27 mouse cellular contexts compared by ENCODE assay signal in the genomic region with DNA sequence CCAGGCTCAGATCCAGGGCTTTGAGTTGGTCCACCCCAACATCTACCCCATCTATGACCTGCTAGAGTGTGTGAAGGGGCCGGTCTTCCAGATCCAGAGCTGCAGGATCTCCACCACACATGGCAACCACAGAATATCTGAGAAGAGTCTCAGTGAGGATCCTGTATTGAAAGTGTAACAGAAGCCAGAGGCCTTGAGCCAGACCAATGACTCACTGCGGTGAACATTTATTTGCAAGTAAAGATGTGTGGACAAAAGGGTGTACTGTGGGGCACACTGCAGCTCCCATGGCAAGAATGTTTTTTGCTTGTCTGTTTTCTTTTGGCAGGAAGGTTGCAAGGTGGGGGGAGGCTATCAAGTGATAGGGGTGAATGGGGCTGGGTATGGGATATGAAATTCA. TPM values are rescaled to one million over a fixed set of nuclear protein-coding genes. Genes with fewer than 3 reads are reported as not detected.
A peak's percentile ranks its signal among the peaks of the same experiment; 100 is the strongest.
DNase-seq lines count a peak whose midpoint lies in the region; ATAC-seq and TF ChIP-seq lines count a peak whose summit lies in the region.
"Had no signal": no experiment of that assay in that cellular context is flagged by ENCODE, and none has a peak within 500 bp of the region (broad histone marks: within the 10 kb centered on the region; RNA-seq: fewer than 3 reads in every experiment).

No protein-coding gene starts in this region.

- no peak overlapping the region for H3K27ac ChIP-seq in thymus, adult 2 months (ENCODE audit: control insufficient read depth, insufficient read depth, low read length)
- H3K27ac ChIP-seq: embryonic facial prominence, embryonic 15.5 days; forebrain, embryonic 13.5 days; gastrocnemius, adult 2 months; heart, embryonic 13.5 days; hindbrain, embryonic 12.5 days had no signal

- 96% methylated on average over 2 of the region's 2 CpGs for WGBS in thymus, adult 2 months

- no peak for TF ChIP-seq POLR2A in thymus, adult 2 months (IDR thresholded peaks at IDR 0.05; ENCODE audit: control insufficient read depth, extremely low read depth, insufficient read depth, low read length, poor library complexity)

- DNase-seq in adrenal gland, adult (ENCODE audit: inconsistent age in 2 of 2, low spot score in 1 of 2): peak; percentile 64 to 87
- no peak for DNase-seq in adrenal gland, postnatal 4 days (ENCODE audit: low spot score in 2 of 2)
- DNase-seq in NIH3T3 (ENCODE audit: low read depth): peak; percentile 72
- DNase-seq in adrenal gland, postnatal 14 days: peak; percentile 40
- no peak for DNase-seq in thymus, adult 2 months
- DNase-seq in lung, adult 18-20 months: no peak
- DNase-seq: cerebellum, adult 11 months; cerebellum, adult 8-10 months; cerebellum, postnatal 14 days; embryo, embryonic 11 days; forebrain, postnatal 0 days; gastrocnemius, adult 2 months; gastrocnemius, postnatal 25 days; heart, adult 11 months; heart, postnatal 36 days had no signal

- H3K4me1 ChIP-seq in thymus, adult 2 months (replicated peaks; ENCODE audit: control insufficient read depth, insufficient read depth, low read length): no peaks in the 10 kb centered on the region
- H3K4me1 ChIP-seq: embryonic facial prominence, embryonic 15.5 days; forebrain, embryonic 13.5 days; heart, embryonic 13.5 days; hindbrain, embryonic 12.5 days had no signal

- ATAC-seq in granulocyte monocyte progenitor cell, adult 5-6 weeks (replicated peaks; ENCODE audit: poor library complexity, severe bottlenecking): no peak
- ATAC-seq: forebrain, embryonic 13.5 days; forebrain, postnatal 0 days; hindbrain, embryonic 16.5 days; inflammation-experienced regulatory T-cells, adult 6 months; intestine, postnatal 0 days had no signal

- no peaks in the 10 kb centered on the region for H3K36me3 ChIP-seq in thymus, adult 2 months (ENCODE audit: control insufficient read depth, insufficient read depth, low read length)

- no peak overlapping the region for H3K4me3 ChIP-seq in thymus, adult 2 months (ENCODE audit: control insufficient read depth, insufficient read depth, low read length)
- H3K4me3 ChIP-seq: embryonic facial prominence, embryonic 15.5 days; forebrain, embryonic 13.5 days; gastrocnemius, adult 2 months; heart, embryonic 13.5 days; hindbrain, embryonic 12.5 days had no signal

- no peaks in the 10 kb centered on the region for H3K27me3 ChIP-seq in thymus, adult 2 months (ENCODE audit: control insufficient read depth, insufficient read depth, low read length)
- H3K27me3 ChIP-seq: embryonic facial prominence, embryonic 15.5 days; forebrain, embryonic 13.5 days; heart, embryonic 13.5 days; hindbrain, embryonic 12.5 days had no signal

- TF ChIP-seq CTCF in thymus, adult 2 months (IDR thresholded peaks at IDR 0.05; ENCODE audit: borderline replicate concordance, control insufficient read depth, extremely low read depth, insufficient read depth, low read length, poor library complexity): no peak

RNA-seq across cellular contexts. Expression of gene Glipr2, which starts 9.6 kb away (rescaled TPM):
- total RNA-seq in adrenal gland, postnatal 4 days (2021): 10 to 100 TPM; 14.6 to 18.0 TPM
- 7.4 and 9.1 TPM in 2 replicates for total RNA-seq in adrenal gland, postnatal 14 days (2021)
- 8.2 and 12.7 TPM in 2 replicates for total RNA-seq in granulocyte monocyte progenitor cell, adult 5-6 weeks (2014; fragmentation: Nextera tagmentation)
- 16.4 and 20.8 TPM in 2 replicates for total RNA-seq in granulocyte monocyte progenitor cell, adult 5-6 weeks (2017)
- polyA plus RNA-seq in thymus, adult 2 months (2012; rRNA removed): 20.6 and 23.4 TPM in 2 replicates

RNA-seq across cellular contexts. Expression of gene Ccin, which starts 35.7 kb away (rescaled TPM):
- total RNA-seq in adrenal gland, postnatal 4 days (2021): under 1 TPM in 1 of 2 experiments, not detected in 1; 0.20 TPM
- total RNA-seq in adrenal gland, postnatal 14 days (2021): not detected in 2 replicates
- not detected in 2 replicates for total RNA-seq in granulocyte monocyte progenitor cell, adult 5-6 weeks (2014; fragmentation: Nextera tagmentation)
- 0.09 TPM in 1 of 2 replicates, not detected in the other for total RNA-seq in granulocyte monocyte progenitor cell, adult 5-6 weeks (2017)
- polyA plus RNA-seq in thymus, adult 2 months (2012; rRNA removed): 0.11 and 0.32 TPM in 2 replicates
- total RNA-seq: adrenal gland, adult 18-20 months; common myeloid progenitor, adult 5-6 weeks; gastrocnemius, adult 2 months; gastrocnemius, postnatal 25 days had no signal
- polyA plus RNA-seq: embryonic facial prominence, embryonic 11.5 days; embryonic facial prominence, embryonic 15.5 days; forebrain, embryonic 13.5 days; forebrain, postnatal 0 days; heart, embryonic 13.5 days; heart, postnatal 0 days; hindbrain, embryonic 12.5 days; hindbrain, embryonic 16.5 days; inflammation-experienced regulatory T-cells, adult 6 months; intestine, postnatal 0 days had no signal

RNA-seq across cellular contexts. Expression of gene Clta, which starts 56.7 kb away (rescaled TPM):
- total RNA-seq in adrenal gland, postnatal 4 days (2021): 100 to 1,000 TPM; 202 to 211 TPM
- 166 and 172 TPM in 2 replicates for total RNA-seq in adrenal gland, postnatal 14 days (2021)
- 280 and 311 TPM in 2 replicates for total RNA-seq in granulocyte monocyte progenitor cell, adult 5-6 weeks (2014; fragmentation: Nextera tagmentation)
- 422 and 509 TPM in 2 replicates for total RNA-seq in granulocyte monocyte progenitor cell, adult 5-6 weeks (2017)
- 184 and 193 TPM in 2 replicates for polyA plus RNA-seq in thymus, adult 2 months (2012; rRNA removed)

Comparison
In these comparisons a context has a peak if more than half of its experiments do, and no peak if none do; other contexts are left out.
1. DNase-seq: peak in adrenal gland, adult (2 of 2), NIH3T3 (single experiment) and adrenal gland, postnatal 14 days (single experiment); none in adrenal gland, postnatal 4 days (0 of 2), thymus, adult 2 months (single experiment) and lung, adult 18-20 months (0 of 2).